Mouse (Mus musculus): ENCODE data around the gene Jpt1. TPM values are rescaled to one million over a fixed set of nuclear protein-coding genes. Genes with fewer than 3 reads are reported as not detected.
A peak's percentile ranks its signal among the peaks of the same experiment; 100 is the strongest.

Jpt1 gene
- total and polyA plus RNA-seq, 3 experiments: 294 to 479 (median 439) TPM

DNA sequence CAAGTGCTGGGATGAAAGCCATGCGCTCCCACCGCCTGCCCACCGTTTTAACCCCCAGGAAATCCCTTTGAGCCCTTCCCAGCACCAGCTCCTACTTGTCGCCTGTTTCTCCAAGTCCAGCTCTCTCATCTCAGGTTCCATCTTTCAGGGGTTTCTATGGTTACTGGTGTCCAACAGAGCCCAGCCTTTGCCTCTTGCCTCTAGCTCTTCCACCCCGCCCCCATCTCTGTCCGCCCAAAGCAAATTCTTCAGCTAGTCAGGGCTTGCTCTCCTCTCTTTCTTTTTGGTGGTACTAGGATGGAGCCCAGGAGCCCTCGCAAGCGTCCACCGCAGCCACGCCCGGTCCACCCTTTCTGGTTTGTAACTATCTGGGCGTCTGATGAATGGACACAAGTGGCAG, 29.0 kb downstream of the Jpt1 start:
- no peak for DNase-seq (ENCODE audit: extremely low read depth)
- peaks cover 3% of the 10 kb centered on the region; the same call in 1 of the 2 replicates for H3K79me2 ChIP-seq (replicated peaks; ENCODE audit: control insufficient read depth, extremely low read depth, insufficient read depth, poor library complexity, severe bottlenecking)
- peaks cover 42 to 85% of the 10 kb centered on the region in 2 experiments for H3K36me3 ChIP-seq (replicated peaks in 1 of 2; ENCODE audit: control insufficient read depth in 1 of 2, insufficient read depth in 1 of 2, low read length in 1 of 2)
- H3K4me1 ChIP-seq (ENCODE audit: control insufficient read depth in 1 of 2, insufficient read depth in 2 of 2): peaks cover 0 to 6% of the 10 kb centered on the region in 2 experiments; a peak in 1 of 4 replicates
- H3K4me2 ChIP-seq (ENCODE audit: insufficient read depth, low read depth, poor library complexity, severe bottlenecking): no peak overlapping the region
- TF ChIP-seq HCFC1 (IDR thresholded peaks at IDR 0.05; ENCODE audit: low read depth, low read length) (no peak), MYC (IDR thresholded peaks at IDR 0.05; ENCODE audit: low read depth, low read length) (no peak), POLR2AphosphoS2 (IDR thresholded peaks at IDR 0.05; ENCODE audit: low read depth, low read length) (no peak)
- H3K9ac ChIP-seq (ENCODE audit: insufficient read depth, low read depth): no peak overlapping the region
- H3K4me3 ChIP-seq (replicated peaks in 1 of 3; ENCODE audit: low read depth in 2 of 3, low read length in 2 of 3, poor library complexity in 1 of 3): no peak overlapping the region
- dilution Hi-C loops (cut with MboI; ENCODE audit: extremely low pct_ligation_motif_present, extremely low pct_unique_long_range_greater_than_20kb, low sequenced_read_pairs): no loop called here
- in situ Hi-C loops (cut with MboI; ENCODE audit: low pct_ligation_motif_present, low pct_unique_long_range_greater_than_20kb, low sequenced_read_pairs): no loop called here
- H3K9me3 ChIP-seq (replicated peaks; ENCODE audit: low read length): no peaks in the 10 kb centered on the region
- no peak overlapping the region for H3K27ac ChIP-seq (ENCODE audit: insufficient read depth, low read depth)
- no peaks in the 10 kb centered on the region for H3K27me3 ChIP-seq (replicated peaks)

DNA sequence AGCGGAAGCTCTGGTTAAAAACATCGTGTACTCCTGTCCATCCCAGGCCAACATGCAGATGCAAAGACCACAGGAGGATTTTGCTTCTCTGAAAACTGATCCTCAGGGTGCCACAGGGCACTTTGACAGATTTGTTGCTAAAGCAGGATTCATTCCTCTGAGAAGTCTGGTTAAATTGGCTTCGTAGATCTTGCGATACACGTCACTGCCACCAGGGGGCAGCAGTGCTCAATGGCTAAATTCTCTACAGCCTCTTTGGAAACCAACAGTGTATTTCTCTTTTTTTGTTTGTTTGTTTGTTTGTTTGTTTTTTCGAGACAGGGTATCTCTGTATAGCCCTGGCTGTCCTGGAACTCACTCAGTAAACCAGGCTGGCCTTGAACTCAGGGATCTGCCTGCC, 30.5 kb downstream of the Jpt1 start:
- H3K9me3 ChIP-seq (replicated peaks; ENCODE audit: low read length): no peaks in the 10 kb centered on the region
- no peak overlapping the region for H3K4me2 ChIP-seq (ENCODE audit: insufficient read depth, low read depth, poor library complexity, severe bottlenecking)
- H3K27ac ChIP-seq (ENCODE audit: insufficient read depth, low read depth): no peak overlapping the region
- no peaks in the 10 kb centered on the region for H3K27me3 ChIP-seq (replicated peaks)
- dilution Hi-C loops (cut with MboI; ENCODE audit: extremely low pct_ligation_motif_present, extremely low pct_unique_long_range_greater_than_20kb, low sequenced_read_pairs): no loop called here
- H3K4me3 ChIP-seq (replicated peaks in 1 of 3; ENCODE audit: low read depth in 2 of 3, low read length in 2 of 3, poor library complexity in 1 of 3): no peak overlapping the region
- in situ Hi-C loops (cut with MboI; ENCODE audit: low pct_ligation_motif_present, low pct_unique_long_range_greater_than_20kb, low sequenced_read_pairs): no loop called here
- no peak overlapping the region for H3K9ac ChIP-seq (ENCODE audit: insufficient read depth, low read depth)
- peaks cover 17% of the 10 kb centered on the region for H3K79me2 ChIP-seq (replicated peaks; ENCODE audit: control insufficient read depth, extremely low read depth, insufficient read depth, poor library complexity, severe bottlenecking)
- H3K36me3 ChIP-seq (replicated peaks in 1 of 2; ENCODE audit: control insufficient read depth in 1 of 2, insufficient read depth in 1 of 2, low read length in 1 of 2): peaks cover 33 to 83% of the 10 kb centered on the region in 2 experiments
- TF ChIP-seq GABPA (IDR thresholded peaks at IDR 0.05; ENCODE audit: insufficient replicate concordance, low read depth, low read length) (no peak), MAZ (IDR thresholded peaks at IDR 0.05; ENCODE audit: low read depth, low read length) (no peak), UBTF (IDR thresholded peaks at IDR 0.05; ENCODE audit: low read depth, low read length) (no peak), TCF12 (IDR thresholded peaks at IDR 0.05; ENCODE audit: low read depth, low read length) (no peak), HCFC1 (IDR thresholded peaks at IDR 0.05; ENCODE audit: low read depth, low read length) (no peak), CHD1 (IDR thresholded peaks at IDR 0.05; ENCODE audit: low read depth, low read length) (no peak), MXI1 (IDR thresholded peaks at IDR 0.05; ENCODE audit: low read depth, low read length) (no peak), MYC (IDR thresholded peaks at IDR 0.05; ENCODE audit: low read depth, low read length) (no peak), E2F4 (IDR thresholded peaks at IDR 0.05; ENCODE audit: insufficient replicate concordance, low read depth, low read length) (no peak), MAX (IDR thresholded peaks at IDR 0.05; ENCODE audit: low read length) (no peak), KAT2A (IDR thresholded peaks at IDR 0.05; ENCODE audit: insufficient replicate concordance, low read length) (no peak), ELF1 (IDR thresholded peaks at IDR 0.05; ENCODE audit: low read depth, low read length) (no peak), RAD21 (IDR thresholded peaks at IDR 0.05; ENCODE audit: low read depth, low read length) (peak; percentile 87), USF1 (IDR thresholded peaks at IDR 0.05; ENCODE audit: low read depth, low read length) (no peak), ETS1 (conservative IDR thresholded peaks at IDR 0.05; ENCODE audit: low read depth, low read length) (no peak), PAX5 (IDR thresholded peaks at IDR 0.05; ENCODE audit: low read length) (no peak), JUND (conservative IDR thresholded peaks at IDR 0.05; ENCODE audit: low read depth, low read length) (no peak; the same call in 1 of the 2 replicates), POLR2A (IDR thresholded peaks at IDR 0.05; ENCODE audit: low read depth, low read length) (no peak), IRF4 (IDR thresholded peaks at IDR 0.05; ENCODE audit: low read depth, low read length) (no peak), BHLHE40 (IDR thresholded peaks at IDR 0.05; ENCODE audit: low read depth, low read length) (no peak), ZNF384 (IDR thresholded peaks at IDR 0.05; ENCODE audit: low read depth, low read length) (no peak), JUN (IDR thresholded peaks at IDR 0.05; ENCODE audit: insufficient read depth, low read depth, low read length) (no peak), CHD2 (IDR thresholded peaks at IDR 0.05; ENCODE audit: low read length) (no peak), RCOR1 (conservative IDR thresholded peaks at IDR 0.05; ENCODE audit: low read depth, low read length) (no peak), NELFE (IDR thresholded peaks at IDR 0.05; ENCODE audit: low read depth, low read length) (no peak), EP300 (IDR thresholded peaks at IDR 0.05; ENCODE audit: low read length) (no peak), POLR2AphosphoS2 (IDR thresholded peaks at IDR 0.05; ENCODE audit: low read depth, low read length) (no peak), SIN3A (IDR thresholded peaks at IDR 0.05; ENCODE audit: low read length) (no peak), TBP (conservative IDR thresholded peaks at IDR 0.05; ENCODE audit: low read depth, low read length) (no peak), ZKSCAN1 (IDR thresholded peaks at IDR 0.05; ENCODE audit: borderline replicate concordance, low read depth, low read length) (no peak), SMC3 (IDR thresholded peaks at IDR 0.05; ENCODE audit: low read depth, low read length) (peak; percentile 85), ZC3H11A (IDR thresholded peaks at IDR 0.05; ENCODE audit: low read depth, low read length) (peak; percentile 17; the same call in 1 of the 2 replicates), MEF2A (IDR thresholded peaks at IDR 0.05; ENCODE audit: borderline replicate concordance, low read depth, low read length) (no peak), CTCF (conservative IDR thresholded peaks at IDR 0.05 in 1 of 2, IDR thresholded peaks at IDR 0.05 in 1 of 2; ENCODE audit: low read depth in 2 of 2, low read length in 2 of 2) (peak; percentile 93 to 98)
- H3K4me1 ChIP-seq (ENCODE audit: control insufficient read depth in 1 of 2, insufficient read depth in 2 of 2): peaks cover 1 to 8% of the 10 kb centered on the region in 2 experiments; a peak in 3 of 4 replicates
- DNase-seq (ENCODE audit: extremely low read depth): peak; percentile 85
